Mouse (Mus musculus) lung, adult 18-20 months (tissue): ENCODE data around the gene Bmper.

ENCODE experiments used
- DNase-seq, 2 experiments: peaks; one replicate each; pipeline ENCODE4 v3.0.0; 2022; ENCODE audit warnings: mixed read lengths in 2 of 2

Gene Bmper

DNA sequence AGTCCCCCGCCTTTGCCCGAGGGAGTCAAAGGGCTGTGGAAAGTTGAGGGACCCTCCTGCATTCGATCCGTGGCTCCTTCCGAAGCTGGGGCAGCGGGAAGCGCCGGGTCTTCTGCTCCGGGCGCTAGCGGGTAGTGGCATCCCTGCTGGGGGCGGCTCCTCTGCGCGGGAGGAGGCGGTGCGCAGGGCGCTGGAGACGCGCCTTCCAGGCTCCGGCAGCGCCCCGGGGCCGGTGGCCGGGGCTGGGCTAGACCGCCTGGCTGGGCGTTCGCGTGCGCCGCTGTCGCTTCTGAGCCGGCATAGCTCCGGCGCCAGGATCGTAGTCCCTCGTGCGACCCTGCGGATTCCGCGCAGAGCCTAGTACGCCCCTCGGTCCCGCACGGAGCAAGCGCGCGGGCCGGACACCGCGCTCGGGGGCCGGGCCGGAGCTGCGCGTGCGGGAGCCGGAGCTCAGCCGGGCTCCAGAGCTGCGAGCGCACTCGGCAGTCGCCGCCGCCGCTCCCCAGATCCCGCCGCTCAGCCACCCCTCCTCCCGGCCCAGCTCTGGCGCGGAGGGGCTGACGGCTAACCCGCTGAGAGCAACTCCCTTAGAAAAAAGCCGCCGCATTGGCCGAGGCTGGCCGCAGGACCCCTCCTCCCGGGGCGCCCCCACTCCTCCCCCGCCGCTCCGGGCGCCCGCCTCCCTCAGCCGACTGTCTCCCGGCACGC lies at the start of gene Bmper:
Gene Bmper (plus strand): TSS at position 236 of the 708 bp plus-strand sequence.
- DNase-seq, result peak; percentile 25 to 61

DNA sequence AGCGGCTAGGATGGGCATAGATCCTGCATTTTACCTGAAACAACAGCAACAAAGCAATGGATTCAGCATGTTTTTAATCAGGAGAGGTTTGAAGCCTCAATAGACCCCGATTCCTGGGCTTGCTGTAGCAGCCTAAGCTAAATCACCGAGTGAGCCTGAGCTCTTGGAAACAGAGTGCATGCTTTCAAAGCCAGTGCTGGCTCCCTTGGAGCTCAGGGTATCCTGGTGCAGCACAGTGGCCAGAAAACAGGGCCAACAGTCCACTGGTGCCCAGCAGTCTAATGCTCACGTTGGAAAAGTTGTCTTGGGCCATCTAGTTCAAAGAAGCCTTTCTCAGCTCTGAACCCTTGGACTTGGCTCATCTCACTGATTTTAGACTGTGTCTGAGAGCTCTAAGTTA lies 45.4 kb upstream of the Bmper start:
- no peak for DNase-seq

DNA sequence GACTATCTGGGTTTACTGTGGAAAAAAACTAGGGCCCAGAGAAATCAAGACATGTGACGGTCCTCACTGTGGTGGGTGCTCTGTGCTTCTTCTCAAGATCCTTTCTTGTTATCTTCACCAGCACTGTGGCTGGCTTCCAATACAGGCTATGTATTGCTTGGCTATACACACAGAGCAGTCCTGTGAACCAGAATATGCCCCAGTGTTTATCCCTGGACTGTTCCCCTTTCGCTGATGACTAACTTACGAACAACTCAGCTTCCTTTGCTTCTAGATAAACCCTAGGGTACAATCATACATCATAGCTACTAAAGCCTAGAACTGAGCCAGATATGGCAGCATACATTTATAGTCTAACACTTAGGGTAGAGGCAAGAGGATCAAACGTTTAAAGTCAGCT lies 35.7 kb upstream of the Bmper start:
- DNase-seq, result no peak

DNA sequence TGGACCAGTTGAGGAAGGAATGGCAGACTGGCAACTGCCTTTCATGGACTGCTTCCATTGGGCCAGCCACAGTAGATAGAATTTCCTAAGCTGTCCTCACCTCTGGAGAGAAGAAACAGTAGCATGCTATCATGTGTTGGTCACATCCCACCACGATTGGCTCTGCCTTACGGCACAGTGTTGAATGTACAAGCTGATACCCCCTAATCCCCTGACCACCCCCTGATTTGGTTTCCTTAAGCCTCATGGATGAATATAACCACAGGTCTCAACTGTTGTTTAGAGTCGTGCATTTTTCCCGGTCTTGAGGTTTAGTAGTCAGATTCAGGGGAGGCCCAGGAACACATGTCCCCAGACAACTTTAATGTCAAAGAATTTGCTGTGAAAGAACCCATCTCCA lies 34.7 kb upstream of the Bmper start:
- no peak for DNase-seq

DNA sequence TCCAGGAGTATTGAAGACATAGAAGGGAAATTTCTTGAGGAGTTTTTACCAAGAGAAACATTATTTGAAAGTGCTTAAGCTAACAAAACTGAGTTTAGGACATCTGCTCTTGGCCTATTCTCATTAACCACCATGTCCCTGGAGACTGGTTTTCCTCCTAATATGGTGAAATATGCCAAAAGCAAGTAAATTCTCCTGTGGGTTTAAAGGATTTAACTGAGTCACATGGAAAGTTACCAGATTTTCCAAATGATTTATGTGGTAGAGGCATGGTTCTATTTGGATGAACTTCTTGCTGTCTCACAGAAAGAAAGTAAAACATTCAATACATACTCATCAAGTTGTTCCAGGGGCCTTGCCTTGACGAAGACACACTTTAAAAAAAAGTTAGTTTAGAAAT lies 31.9 kb upstream of the Bmper start:
- DNase-seq, result no peak

DNA sequence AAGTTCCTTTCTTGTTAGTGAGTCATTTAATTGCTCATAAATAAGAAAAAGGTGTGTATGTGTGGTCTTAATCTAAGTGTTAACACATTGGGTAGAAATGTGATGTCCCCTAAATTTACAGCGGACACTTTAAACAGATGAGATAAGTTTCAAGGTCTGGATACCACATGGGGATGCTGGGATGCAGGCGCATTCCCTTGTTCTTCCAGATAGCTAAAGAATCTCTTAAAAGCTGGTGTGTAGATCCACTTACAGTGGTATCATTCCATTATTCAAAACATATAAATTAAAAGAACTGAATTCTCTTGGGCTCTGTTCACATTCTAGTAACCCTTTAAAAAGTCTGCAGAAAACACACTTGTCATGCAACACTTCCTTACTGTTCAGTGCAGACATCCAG lies 31.4 kb upstream of the Bmper start:
- no peak for DNase-seq

DNA sequence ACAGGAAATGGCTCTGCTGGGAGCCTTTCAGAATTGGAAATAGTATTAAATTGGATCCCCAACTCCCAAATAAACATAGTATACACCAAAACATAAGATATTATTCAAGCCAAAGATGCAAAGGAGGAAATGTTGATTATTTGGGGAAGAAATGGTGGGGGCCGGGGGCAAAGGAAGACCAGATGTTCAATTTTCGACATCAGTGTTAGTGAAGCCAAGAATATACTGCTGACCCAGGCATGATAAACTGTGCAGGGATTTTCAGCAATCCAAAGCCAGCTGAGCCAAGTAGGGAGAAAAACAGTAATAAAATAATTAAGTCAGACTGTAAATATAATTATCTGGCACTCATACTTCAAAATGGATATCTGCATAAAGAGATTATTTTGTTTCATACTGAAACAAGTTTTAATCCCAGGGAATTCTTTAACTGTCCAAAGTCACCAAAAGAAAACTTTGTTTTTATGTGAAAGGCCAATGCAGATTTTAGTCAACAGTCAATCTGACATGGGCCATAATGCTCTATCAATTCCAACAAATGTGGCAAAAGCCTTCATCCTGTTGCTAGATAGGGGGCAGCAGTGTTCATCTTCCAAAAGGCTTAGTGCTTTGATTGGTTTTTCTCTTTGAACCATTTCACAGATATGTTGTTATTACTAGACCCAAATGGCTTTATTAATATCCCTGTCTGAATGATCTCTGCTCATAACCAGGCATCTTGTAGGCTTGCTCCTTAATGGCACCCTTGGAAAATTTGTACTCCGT lies 30.1 kb upstream of the Bmper start:
- no peak for DNase-seq

DNA sequence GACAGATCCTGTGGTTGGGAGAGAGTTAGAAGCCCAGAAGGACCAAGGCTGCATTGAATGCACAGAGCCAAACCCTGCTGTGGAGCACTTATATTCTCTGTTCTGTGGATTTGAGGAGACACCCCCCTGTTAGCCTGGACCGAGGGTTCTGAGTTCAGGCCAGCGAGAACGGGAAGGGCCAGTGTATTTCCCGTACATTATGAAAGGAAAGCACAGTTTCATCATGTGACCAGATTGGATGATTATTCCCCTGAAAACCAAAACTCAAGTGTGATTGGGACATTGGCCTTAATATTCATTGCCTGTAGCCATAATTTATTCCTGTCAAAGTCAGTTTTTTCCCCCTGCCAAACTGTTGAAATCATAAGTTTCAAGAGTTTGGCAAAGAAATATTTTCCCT lies 23.9 kb upstream of the Bmper start:
- DNase-seq, result no peak

DNA sequence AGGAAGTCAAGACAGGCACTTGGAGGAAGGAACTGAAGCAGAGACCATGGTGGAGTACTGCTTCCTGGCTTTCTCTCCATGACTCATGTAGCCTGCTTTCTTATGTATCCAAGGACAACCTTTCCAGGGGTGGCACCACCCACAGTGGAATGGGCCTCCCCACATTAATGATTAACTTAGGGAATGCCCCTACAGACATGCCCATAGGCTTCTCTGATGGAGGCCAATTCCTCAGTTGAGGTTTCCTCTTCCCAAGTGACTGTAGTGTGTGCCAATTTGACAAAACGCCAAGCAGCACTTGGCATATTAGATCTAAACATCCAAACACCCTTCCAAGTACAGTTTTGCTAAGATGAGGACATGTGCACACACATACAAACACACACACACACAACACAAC lies 23.0 kb upstream of the Bmper start:
- DNase-seq, result no peak

DNA sequence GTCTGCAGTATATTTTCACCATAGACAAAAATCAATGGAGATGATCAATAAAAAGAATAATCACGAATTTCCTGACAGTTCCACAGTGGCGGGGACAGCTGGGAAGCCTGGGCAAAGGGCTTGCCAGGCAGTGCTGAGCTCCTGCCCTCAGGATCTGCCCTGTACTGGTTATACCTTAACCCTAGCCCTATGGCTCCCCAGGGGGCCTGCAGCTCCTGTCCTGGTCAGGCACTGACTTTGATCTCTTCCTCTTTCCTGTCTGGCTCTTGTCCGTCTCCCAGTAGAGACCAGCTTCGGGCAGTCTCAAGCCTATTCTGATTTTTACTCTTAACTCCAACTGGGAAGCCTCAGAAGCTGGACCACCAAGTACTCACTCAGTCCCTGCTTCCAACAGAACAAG lies 22.0 kb upstream of the Bmper start:
- no peak for DNase-seq

DNA sequence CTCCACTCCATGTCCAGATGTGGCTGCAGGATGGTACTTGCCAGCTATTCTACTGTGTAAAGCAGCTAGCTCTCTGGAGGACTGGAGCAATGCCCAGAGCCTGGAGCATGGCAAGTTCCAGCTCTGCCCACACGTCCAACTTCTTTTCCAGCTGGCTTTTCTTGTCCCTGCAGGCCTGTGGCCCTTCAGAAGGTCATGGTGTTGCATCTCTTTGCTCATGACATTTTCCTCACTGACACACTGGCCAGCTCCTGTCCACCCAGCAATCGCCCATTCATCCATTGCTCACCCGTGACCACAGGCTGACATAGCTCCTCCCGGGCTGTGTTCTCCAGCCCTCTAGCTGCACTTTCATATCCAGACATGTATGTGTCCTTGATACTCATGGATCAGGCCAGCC lies 20.4 kb upstream of the Bmper start:
- DNase-seq, result no peak

DNA sequence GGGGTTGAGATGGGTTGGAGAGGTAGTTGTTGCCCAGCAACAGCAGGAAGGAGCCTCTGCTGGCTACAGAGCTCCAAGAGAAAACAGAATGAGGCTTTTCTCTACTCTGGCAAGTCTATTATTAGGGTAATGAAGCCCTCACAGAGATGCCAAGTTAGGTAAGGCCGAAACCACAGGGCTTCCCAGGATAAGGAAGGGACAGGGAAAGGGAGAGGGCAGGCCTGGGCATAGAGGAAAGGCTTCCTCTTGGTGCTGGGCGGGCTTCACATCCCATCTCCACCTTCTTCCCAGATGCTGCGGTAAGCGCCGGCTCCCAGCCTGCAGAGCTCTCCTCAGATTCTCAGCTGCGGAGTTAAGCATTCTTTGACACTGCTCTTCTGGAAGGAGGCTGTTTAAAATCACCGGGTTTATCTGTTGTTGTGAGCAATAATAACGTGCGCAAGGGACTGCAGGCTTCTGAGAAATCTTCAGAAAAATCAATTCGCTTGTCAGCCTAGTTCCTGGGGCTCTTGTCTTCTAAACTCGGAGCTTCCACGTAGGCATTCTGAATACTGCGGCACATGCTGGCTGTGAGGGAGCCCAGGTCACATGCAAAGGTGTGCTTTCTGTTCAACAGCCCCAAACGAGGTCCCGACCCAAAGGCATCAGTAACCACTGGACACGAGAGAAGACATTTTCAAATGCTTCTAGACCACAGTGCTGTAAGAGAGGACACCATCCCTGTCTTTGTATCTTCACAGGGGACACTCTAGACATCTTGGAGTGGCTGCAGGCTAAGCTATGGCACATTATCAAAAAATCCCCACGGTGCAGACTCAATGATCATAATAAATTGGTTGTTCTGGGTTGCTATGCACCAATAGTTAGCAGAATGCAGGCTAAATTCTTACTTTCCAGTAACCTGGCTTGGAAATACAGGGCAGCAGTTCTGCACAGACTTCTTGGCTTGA lies 18.3 kb upstream of the Bmper start:
- DNase-seq, result no peak

DNA sequence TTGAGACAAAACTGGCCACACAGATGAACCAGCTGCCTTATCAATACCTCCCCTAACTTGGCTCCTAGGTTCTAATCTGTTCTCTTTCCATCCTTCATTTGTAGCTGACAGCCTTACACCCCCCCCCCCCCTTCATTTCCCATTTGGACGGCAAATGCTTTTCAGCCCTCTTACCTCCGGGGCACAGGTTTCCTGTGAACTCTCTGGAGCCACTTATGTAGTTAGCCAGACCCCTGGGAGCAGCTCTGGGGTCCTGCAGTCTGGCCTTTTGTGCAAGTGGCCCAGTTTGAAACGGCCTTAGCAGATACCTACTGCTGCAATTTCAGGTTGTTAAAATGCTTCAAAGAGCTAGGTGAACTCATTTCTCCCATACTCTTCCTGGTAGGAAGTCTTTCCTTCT lies 17.6 kb upstream of the Bmper start:
- DNase-seq, result no peak

DNA sequence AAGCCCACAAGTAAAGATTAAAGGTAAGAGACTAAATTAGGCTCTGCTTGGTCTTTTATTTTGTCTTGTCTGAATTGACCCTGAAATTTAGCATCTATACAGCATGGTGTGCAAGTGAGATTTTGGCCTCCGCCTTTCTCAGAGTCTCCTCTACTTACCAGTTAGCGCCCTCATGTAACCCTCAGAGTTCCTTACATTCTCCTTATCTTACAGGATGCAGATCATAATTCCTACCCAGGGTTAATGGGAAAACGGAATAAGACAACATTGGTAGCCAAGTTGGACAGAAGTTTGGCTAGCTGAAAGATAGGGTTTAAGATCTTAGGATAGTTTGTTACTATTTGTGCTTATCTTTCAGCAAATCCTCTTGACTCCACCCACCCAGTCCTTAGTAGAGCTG lies 17.1 kb upstream of the Bmper start:
- DNase-seq, result no peak

DNA sequence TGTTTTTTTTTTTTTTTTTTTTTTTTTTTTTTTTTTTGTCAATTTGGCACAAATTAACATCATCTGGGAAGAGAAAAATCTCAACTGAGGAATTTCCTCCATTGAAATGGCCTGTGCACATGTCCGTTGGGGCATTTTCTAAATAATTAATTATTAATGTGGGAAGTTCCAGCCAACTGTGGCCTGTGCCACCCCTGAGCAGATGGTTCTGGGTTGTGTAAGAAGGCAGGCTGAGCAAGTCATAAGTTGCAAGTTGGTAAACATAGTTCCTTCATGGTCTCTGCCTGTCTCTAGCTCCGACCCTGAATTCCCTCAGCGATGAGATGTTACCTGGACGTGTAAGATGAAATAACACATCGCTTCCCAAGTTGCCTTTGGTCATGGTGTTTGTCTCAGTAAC lies 16.7 kb upstream of the Bmper start:
- no peak for DNase-seq

DNA sequence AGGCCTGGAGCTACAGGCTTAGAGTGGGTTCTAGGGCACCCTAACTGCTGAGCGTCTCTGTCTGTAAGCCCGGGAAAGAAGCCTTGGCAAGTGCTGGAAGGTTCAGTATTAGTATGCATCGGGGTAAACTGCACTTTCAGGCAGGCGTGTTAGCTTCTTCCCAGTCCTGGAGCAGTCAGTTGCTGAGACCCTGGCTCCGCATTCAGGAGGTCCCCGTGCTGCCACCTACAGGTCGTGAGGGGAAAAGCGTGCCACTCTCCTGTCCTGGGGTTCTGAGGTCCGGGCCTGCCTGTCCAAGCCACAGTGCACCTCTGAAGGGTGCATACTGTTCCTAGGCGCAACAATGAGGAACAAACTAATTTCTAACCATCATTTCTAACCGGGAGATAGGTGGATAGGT lies 10.6 kb upstream of the Bmper start:
- peak; percentile 50 to 58 for DNase-seq

DNA sequence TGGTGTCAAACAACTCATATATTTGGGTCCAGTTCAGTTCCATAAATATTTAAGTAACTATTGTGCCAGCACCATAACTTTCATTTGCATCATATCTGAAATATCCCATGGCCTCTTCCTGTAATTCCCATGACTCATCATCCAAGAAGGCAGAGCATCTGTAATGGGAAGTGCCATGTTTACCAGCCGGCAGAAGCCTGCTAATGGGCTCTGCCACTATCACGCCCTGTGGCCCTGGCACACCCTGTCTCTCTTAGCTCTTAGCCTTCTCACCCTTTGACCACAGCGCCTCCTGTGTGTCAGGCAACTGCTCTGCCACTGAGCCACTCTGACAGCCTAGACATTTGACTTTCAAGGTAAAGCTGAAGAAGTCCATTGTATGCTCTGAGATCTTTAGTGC lies 3.1 kb upstream of the Bmper start:
- DNase-seq, result no peak

DNA sequence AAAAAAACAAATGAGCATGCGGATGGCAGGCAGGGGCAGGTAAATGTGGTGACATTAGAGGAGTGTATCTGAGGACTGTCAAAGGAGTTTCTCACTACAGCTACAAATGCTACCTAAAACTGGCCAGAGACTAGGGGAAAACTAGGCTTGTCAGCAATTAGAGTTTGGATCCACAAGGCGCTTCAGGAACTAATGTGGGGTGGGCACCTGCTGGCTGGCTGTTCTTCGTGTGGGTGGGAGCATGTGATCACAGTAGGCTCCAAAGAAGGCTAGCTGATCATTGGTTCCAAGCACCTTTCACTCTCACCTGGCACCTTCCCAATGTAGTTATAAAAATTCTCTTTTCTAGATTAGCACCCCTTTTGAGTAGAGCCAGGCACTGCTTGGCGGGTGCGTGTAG lies 900 bp upstream of the Bmper start:
- DNase-seq, result no peak

DNA sequence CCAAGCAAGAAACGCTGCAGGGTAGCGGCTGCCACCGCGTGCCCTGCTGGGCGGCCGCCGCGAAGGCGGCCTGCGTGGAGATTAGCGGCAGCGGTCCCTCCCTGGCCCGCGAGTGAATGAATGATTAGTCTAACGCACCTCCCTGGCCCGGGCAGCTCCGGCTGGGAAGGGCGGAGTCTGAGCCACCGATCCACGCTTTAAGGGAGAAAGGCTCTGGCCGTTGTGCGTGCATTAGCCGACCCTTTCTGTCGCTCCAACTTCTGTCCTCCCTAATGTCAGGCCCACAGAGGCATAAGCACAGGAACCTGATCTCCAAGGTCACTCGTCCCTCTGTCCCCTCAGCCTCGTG lies 410 bp upstream of the Bmper start:
- DNase-seq, result peak; percentile 27

DNA sequence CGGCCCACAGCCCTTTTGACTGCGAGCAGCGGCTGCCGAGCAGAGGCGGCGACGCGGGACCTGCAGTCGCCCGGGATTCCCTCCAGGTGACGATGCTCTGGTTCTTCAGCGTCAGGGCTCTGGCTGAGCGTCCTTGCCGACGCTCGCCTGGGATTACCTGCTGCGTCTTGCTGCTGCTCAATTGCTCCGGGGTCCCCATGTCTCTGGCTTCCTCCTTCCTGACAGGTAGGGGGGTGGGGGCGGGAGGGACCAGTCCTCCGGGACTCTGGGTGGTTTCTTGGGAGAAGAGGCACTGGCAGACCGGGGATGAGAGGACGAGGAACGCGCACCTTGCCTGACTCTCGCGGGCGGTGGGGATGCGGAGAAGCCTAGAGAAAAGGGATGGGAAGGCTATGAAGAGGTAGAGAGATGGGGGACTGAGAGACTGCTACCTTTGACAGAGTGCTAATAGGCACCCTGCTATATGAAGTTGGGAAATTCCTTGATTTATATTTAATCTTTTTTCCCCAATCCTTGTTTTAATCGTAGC lies 737 bp downstream of the Bmper start:
- no peak for DNase-seq

DNA sequence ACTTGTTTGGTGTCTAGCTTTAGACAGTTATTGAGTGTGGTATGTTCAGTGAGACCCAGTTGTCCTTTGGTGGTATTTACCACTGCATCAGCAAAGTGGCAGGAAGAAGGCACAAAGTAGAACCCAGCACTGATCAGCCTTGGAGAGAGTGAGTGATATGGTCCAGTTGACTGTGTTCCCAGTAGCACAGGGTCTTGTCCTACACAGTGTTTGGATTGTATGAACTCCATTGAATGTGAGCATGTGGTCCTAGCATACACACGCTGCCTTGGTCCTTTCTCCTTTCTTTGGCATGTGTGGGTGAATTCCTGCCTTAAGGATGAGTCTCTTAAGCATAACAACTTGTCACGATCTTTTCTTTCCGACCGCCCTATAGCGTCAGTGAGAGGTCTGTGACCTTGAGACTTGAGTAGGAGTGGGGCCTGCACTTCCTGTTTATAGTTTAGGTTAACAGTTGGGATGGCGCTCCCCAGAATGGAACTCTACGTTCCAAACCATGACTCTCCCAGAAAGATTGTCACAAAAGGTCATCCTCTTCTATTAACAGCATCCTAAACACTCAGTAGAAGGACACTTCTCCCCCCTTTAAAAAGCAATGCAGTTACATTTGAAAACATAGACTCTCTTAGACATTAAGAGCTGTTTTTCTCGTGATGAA lies 10.7 kb downstream of the Bmper start:
- no peak for DNase-seq

DNA sequence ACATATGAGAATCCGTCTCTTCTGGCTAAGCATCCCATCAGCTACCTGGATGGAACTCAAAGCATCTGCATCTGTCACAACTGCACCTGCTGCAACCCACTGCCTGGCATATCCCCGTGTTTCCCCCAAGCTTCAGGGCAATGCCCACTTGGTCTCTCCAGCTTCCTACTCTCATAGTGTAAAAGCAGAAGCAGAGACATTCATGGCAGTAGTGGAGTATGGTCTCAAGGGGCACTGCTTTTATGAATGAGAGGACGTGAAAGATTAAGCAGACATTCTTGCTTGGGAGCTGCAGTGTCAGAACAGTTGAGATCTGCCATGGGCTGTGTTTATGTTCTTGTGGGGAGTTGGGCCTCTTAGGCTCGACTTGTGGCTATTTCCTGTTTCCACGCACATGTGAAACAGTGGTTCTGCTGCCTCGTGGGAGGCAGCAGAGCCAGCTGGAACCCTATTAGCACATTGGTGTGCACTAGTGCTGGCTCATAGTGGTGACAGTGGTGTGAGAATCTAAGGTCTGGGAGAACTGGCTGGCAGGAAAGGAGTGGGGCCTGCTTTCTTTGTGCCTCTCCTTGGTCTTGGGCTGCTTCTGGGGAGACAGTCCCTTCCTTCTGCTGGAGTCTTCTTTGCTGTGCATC lies 12.6 kb downstream of the Bmper start:
- no peak for DNase-seq
